Mouse (Mus musculus): Measurements from ENCODE around the gene Fbxw11.

- TF ChIP-seq CTCF (IDR thresholded peaks at IDR 0.05; ENCODE audit: low read depth) (no peak), EP300 (optimal IDR thresholded peaks at IDR 0.05) (no peak)
Measured at GRCm38 (mm10) chr11:32681192-32681795, 38.8 kb downstream of the Fbxw11 start.
